Mouse (Mus musculus): Measurements from ENCODE around the gene Eri3.
A peak's percentile ranks its signal among the peaks of the same experiment; 100 is the strongest.

Gene Eri3

DNA sequence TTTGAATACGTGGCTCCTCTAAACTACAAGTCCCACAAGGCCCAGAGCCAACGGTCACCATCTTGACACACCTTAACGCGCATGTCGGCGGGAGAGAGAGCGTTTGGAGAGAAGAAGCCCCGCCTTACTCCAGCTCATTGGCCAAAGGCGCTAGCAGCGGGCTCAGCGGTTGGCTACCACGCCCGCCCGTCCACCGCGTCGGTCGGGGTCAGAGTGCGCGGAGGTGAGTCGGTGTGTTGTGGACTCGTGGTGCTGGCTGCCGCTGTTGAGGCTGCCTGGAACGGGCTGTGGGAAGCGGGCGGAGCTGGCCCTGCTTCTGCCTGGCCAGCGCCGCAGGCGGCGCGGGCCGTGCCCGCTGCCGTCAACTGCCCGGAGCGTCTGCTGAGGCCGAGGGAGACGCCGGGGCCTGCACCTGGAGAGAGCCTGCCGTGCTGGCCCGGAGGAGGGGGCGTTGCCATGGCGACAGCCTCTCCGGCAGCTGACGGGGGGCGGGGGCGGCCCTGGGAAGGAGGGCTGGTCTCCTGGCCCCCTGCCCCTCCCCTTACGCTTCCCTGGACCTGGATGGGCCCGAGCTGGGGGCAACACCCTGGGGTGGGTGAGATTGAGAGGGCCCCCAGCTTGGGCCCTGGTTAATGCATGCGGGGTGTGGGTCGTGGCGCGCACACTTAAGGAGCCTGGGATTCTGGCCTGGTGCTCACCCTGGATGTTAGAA, at the start of gene Eri3:
Gene Eri3 (plus strand): TSS at position 226 of the 712 bp plus-strand sequence.
- peak; percentile 95 for DNase-seq (ENCODE audit: low spot score)

DNA sequence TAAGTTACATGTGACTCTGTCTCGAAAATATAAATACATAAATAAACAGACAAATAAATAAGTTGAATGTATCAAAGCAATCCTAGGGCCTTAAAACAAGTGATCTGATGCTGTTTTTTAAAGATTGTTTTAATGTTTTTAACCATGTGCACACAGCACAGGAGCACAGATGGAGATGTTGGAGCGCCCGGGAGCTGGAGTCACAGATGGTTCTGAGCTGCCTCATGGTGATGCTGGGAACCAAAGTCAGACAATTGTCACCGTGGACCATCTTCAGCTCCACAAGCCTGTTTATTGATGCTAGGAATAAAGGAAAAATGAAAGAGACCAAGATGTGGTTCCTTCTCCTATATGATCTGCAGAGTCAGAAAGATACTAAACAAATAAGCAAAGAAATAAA, 31.9 kb upstream of the Eri3 start:
- DNase-seq (ENCODE audit: low spot score) = no peak

DNA sequence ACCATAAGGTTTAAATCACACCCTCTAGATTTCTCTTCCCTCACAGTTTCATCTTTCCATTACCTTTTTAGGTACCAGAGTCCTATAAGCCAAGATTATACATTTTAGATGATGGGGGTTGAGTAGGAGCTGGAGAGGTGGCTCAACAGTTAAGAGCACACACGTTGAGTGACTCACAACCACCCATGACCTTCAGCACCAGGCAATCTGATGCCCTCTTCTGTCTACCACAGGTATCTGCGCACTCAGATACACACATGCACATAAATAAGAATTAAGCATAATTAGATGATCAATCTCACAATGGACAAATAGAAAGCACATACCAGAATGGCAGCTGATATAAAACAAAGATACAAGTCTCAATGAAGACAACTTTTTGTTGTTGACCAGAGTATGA, 28.8 kb upstream of the Eri3 start:
- DNase-seq (ENCODE audit: low spot score) = no peak

DNA sequence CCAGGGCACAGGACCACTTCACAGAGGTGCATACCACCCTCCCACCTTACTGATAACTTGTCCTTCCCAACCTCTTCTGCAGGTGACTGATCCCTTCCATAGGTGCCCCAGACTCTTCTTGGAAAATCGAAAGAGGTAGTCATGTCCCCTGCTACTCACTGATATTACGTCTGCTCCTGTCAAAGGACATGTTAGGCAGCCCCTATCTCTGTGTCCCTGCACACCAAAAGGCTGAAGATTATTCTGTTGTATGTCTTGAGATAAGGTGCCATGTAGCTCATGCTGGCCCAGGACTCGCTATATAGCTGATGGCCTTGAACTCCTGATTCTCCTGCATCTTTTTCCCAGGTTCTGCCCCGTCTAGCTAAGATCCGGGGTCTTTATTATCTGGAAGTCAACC, 24.2 kb upstream of the Eri3 start:
- no peak for DNase-seq (ENCODE audit: low spot score)

DNA sequence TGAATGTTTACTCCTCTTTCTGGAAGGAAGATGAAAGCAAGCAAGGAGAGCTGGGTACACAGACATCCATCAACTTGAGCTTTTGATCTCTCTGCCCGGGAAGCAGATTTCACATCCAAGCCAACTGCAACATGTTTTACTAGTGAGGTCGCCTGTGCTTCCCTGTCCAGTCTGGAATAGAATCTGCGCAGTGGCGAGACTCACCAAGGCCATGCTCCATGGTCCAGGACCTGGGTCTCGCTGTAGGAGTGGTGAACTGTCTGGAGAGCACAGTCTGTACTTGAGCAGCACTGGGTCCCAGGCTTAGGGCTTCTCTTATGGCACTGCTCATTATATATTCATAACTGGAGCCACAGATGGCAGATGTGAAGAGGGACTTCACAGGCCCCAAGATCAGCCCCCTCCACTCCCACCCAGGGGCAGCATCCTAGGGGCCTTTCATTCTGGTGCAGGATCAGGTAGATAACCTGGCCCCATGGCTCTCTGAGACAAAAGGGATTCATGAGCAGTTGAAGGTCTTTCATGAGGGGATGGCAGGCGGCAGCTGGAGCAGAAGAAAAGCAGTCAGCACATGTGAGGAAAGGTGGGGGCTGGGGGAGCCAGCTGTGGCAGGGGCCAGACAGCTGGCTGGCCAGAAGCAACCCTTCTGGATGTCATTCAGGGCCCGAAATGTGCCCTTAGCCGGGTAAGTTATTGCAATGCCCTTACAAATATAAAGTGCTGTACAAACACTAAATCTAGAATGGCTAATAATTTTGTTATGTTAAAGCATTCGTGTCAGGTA, 22.9 kb upstream of the Eri3 start:
- no peak for DNase-seq (ENCODE audit: low spot score)

DNA sequence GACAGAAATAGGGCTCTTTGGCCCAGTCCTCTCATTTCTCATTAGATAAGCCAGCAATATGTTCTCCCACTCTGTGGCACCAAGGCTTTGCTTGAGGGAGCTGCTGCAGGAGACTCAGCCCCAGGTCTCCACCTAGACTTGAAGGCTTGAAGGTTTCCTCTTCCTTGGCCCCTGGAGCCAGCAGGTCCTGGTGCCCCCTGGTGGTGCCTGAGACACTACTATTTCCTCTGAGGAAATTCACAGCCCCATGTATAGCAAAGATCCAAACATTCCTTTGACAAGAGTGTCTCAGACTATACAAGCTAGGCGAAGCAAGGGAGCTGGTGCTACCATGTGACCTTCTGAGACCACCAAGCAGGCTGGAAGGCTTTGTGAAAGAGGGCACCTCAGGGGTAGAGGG, 22.2 kb upstream of the Eri3 start:
- DNase-seq (ENCODE audit: low spot score) = peak; percentile 21

DNA sequence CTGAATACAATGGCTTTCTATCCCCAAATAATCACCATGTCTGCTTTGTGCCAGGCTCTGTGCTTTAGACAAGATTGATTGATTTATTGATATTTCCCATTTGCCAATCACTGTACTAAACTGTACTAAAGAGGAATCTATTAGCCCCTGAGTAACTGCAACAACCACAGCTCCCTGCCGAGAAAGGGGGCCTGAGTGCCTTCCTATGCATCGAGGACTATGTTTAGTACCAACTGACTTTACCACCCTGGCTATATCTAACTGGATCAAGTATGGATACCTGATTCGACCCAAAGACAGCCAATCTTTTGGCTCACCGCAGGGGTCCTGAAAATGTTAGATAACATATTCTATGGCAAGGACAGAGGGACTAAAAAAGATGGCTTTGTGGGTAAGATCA, 20.3 kb upstream of the Eri3 start:
- no peak for DNase-seq (ENCODE audit: low spot score)

DNA sequence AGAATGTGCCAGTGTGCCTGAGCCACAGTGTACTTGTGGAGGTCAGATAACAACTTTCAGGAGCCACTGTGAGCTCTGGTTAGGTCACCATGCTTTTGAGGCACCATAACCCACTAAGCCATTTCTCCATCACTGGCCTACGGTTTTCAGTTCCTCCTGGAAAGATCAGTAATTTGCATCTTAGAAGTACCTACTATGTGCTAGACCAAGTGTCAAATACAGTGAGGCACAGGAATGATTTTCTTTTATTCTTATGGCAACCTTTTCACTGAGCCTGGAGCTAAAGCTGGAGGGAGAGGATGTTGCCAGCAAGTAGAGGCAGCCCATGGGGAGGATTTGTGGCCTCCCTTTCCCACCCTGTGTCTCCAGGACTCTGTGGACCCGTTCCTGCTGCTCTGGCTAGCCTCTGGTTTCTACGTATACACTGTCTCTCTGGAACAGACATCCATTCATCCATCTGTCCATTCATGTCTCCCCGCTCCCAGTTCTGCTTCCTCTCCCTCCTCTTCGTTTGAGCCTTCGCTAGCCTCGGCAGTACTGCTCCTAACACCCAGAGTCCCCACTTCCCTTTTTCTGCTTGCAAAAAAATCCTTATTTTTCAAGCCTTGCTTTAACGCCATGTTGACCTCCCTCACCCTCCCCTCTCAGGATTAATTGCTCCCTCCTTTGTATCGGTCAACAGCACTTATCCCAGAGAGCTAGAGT, 14.5 kb upstream of the Eri3 start:
- no peak for DNase-seq (ENCODE audit: low spot score)

DNA sequence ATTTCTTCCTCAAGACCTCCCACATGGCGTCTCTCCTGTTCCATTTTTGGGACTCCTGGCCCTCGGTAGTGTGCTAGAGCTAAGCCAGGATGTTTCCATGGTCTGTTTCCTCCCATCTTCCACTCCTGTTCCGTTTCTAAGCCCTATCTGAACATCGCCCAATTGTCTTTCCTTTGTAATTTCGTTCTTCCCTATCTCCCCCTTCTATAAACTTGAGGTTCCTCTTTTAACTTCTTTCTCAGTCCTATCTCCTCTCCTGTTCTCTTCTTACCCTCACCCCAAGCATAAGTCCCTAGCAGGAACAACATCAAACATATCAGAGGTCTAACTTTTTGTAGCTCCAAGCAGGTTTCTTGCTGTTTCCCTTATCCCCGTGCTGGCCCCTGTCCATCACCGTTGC, 13.2 kb upstream of the Eri3 start:
- no peak for DNase-seq (ENCODE audit: low spot score)

DNA sequence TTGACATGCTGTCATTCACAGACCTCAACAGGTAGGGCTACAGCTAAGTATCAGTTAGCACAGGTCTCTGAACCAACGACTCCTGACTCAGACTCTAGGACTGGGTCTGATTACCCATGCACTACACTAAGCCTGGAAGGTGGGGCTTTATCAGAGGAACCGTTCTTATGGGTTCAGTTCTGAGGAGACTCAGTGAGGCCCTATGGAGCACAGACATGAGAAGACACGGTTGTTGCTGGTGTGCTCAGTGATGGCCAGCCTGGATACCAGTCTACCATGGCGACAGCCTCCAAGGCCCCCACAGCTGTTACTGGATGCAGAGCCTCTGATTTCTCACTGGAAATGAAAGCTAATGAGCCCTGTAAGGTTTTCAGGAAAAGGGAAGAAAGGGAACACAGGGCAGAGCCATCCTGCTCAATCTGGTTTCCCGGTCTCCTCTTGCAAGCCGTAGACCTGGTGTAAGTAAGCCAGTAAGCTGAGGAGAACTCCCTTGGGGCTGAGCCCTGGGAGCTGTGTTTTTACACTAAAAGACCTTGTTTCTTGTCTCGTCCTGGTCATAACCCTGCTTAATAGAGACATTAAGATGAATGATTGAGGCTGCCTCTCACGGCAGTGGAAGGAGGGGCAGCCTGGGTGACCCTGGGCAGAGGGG, 10.7 kb upstream of the Eri3 start:
- no peak for DNase-seq (ENCODE audit: low spot score)

DNA sequence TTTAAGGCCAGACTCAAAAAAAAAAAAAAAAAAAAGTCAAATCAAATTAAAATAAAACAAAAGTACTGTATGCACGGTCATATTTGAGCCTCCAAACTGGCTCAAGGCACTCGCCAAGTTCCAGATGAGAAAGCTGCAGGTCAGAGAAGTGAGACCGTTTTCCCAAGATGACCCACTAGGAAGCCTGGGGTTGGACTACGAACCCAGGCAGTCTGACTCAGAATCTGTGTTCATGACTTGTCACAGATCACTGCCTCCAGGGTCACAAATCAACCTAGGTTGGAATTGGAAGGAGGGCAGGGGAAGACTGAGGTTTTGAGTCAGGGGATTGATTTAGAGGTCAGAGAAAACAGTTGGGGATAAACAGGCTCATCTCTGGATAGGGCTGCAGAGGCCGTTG, 9.6 kb upstream of the Eri3 start:
- no peak for DNase-seq (ENCODE audit: low spot score)

DNA sequence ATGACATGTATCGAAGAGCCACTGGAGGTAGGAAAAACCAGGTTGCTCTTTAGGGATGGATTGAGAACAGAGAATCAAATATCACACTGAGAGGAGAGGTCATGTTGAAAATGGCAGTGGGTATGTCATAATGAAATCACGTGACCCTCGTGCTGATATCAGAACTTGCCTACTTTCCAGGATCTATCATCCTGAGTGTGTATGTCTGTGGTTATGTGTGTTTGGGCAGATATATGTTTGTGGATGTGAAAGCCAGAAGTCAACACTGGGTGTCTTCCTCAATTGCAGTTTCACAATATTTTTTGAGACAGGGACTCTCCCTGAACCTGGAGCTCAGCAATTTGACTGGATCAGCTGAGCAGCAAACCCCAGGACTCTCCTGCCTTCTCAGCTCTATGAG, 4.7 kb upstream of the Eri3 start:
- DNase-seq (ENCODE audit: low spot score) = no peak

DNA sequence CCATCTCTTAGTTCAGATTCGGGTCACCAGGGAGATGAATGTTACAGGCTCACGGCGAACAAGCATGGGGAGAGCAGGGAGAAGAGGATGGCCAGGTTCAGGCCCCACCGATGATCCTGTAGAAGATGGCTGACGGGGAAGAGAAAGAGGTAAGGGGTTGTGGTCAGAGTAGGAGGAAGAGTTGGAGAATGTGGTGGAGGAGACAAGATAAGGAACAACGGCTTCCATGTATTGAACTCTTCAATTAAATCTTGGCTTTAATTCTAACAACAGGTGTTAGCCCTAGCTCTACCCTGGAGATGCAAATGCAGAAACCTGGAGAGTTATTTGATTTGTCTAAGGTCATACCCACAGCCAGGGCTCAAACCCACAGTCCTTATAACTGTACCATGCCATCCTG, 3.5 kb upstream of the Eri3 start:
- DNase-seq (ENCODE audit: low spot score) = no peak

DNA sequence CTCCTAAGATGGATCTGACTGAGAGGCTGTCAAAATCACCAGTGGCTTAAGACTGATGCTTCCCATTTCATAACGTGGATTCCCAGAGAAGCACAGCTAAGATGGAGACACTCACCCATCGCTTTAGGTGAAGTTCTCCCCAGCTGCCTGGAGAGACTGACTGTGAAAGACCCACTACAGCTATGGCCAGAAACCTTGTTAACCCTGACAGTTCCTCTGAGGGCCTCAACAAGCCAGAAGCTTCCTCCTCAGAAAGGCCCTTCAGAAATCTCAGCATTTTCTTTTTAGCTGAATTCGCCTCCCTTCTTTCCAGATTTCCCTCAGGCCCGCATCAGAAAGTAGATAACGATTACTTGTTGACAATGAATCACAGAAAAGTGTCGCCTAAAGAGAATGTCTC, 589 bp upstream of the Eri3 start:
- no peak for DNase-seq (ENCODE audit: low spot score)

DNA sequence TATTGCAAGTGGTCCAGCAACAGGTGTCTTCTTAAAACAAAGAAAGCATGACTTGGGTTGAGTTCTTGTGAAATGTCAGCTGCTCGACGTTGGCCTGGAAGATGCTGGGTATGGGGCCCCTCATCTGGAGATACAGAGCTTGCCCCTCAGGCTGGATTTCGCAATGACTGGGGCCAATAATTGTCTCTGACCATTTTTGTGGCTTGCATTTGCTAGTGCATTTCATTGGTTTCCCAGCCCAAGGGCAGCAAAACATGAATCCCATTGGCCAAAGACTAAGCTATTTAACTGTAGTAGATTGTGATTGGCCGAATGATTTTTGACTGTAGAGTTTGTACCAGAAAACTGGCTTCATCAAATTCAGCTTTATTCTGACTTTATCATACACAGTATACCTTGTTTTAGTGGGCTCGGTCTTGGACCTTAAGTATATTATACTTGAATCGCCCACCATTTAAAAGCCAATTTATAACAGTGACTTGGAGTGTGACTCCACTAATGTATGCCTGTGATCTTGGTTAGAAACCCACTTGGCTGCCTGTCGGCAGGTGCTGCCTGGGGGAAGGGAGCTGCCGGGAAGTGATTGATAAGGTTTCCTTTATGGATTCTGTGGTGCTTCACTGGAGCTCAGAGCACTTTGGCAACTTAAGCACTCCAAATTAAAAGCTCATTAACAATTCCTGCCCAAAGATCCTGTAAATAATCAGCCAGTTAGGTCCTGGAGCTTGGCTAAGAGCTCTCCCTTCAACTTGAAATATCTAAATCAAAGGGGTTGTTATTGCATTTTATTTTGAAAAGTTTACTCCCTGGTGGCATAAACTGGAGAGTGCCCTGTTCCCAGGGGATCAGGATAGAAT, 1.2 kb downstream of the Eri3 start:
- DNase-seq (ENCODE audit: low spot score) = no peak

DNA sequence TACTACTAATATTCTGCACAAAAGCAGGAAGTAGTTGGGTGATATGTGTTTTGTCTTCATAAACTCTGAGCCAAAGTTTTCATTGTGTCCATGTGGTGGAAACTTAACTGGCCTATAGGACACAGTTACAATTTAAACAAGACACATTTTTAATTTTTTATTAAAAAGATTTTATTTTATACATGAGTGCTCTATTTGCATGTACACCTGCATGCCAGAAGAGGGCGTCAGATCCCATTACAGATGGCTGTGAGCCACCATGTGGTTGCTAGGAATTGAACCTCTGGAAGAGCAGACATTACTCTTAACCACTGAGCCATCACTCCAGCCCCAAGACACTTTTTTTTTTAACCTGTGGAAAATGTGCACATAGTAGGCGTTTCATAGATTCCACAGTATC, 5.3 kb downstream of the Eri3 start:
- no peak for DNase-seq (ENCODE audit: low spot score)

DNA sequence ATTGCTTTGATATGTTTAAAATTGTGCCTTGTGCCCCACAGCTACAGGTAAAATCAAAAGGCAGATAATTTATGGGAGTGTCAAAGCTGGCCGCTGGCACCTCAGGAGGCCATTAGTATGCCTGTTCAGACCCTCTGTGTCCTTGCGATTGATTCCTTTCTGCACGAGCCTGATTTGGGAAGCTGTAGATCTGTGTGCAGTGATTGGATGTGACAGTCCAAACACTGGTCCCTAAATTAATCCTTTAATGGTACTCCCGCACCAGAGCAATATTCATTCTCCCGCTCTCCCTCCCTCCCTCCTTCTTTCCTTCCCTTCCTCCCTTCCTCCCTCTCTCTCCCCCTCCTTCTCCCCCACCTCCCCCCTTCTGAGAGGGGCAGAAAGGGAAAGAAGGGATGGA, 6.2 kb downstream of the Eri3 start:
- DNase-seq (ENCODE audit: low spot score) = no peak

DNA sequence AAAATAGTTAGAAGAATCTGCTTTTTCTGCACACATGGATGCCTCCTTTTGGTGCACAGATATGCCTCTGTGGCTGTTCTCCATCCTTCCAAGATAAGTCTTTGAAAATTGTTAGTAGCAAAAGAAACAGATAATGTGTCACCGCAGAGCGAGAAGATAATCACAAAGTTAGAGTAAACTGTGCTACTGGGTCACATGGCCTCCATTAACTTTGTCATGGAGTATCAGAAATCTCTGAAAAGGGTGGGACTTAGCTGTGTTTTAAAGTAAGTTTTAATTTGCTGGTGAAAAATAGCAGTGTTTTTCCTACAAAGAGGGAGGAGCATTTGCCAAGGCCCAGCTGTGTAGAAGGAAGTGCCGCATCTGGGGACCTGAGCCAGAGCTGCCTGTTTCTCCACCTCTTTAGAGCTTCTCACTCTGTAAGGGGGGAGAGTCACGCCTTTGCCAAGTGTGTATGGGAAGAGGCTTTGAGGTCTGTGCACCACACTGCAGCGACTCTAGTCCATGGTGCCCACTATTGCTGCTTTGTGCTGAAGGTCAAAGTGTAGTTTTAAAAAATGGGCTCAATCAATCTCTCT, 7.0 kb downstream of the Eri3 start:
- DNase-seq (ENCODE audit: low spot score) = no peak

DNA sequence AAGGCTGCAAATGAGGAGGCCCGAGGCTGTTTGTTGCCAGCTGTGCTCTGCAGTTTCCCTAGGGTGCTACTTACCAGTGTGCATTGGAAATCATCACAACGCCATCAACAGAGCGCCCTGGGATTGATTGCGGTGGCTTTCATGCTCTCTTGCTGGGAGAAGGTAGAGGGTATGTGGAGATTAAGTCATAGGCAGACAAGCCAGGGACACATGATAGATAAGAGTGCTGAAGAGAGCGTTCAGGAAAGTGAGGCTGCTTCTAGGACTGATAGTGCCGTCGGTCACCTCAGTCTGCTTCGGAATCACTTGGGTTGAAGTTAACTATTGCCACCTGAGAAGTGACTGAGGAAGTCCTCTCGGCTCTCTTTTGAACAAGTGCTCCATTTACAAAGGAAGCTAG, 13.8 kb downstream of the Eri3 start:
- no peak for DNase-seq (ENCODE audit: low spot score)

DNA sequence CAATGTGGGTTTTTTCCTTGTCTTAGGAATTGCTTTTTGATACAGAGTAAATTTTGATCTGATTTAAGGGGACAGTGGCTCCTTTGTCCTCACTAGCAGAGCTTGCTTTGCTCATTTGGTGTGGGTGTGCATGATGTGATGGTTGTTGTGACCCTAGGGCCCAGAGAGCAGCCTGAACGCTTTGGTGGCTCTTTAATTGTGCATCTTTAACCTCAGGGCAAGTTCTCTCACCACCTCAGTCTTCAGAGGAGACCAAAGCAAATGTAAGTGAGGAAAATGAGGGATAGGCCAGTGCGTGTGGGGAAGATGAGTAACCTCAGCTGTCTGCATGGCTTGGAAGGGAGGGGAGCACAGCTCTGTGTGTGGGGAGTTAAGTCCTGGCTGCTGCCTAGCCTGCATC, 18.7 kb downstream of the Eri3 start:
- DNase-seq (ENCODE audit: low spot score) = no peak

DNA sequence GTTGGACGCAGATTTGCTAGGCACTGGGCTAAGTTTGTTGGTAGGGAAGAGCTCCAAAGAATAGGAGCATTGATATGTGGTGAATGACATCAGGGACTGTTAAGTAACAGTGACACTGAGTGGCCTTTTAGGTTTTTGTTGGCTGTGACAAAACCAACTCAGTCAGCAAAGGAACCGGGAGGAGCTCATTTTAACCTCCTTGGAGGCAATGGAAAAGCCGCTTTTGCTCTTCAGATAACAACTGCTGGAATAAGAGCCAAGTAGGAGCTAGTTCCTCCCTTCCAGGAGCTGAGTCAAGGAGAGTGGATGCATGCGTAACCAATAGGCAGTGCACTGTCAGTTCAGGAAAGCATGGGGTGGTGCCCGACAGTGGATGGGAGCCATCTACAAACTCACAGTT, 20.8 kb downstream of the Eri3 start:
- no peak for DNase-seq (ENCODE audit: low spot score)

All from MN1 (cell line).